Mouse (Mus musculus): Measurements from ENCODE around the gene Slc37a4. TPM values are rescaled to one million over a fixed set of nuclear protein-coding genes. Genes with fewer than 3 reads are reported as not detected.
A peak's percentile ranks its signal among the peaks of the same experiment; 100 is the strongest.

The Slc37a4 gene
- polyA plus RNA-seq, 1 experiment from 2014 or later, result 46.8 TPM

GRCm38 (mm10) chr9:44379862-44380261 is 16.8 kb upstream of the Slc37a4 start:
- Histone ChIP-seq H3K4me3 (replicated peaks; ENCODE audit: low read depth, low read length) (peak overlapping the region; percentile 88), H3K9me3 (ENCODE audit: control insufficient read depth, low read length) (no peaks in the 10 kb centered on the region), H3K27ac (replicated peaks; ENCODE audit: low read depth, low read length) (peak overlapping the region; percentile 85), H3K9ac (replicated peaks; ENCODE audit: low read length) (peak overlapping the region; percentile 91), H3K27me3 (ENCODE audit: control insufficient read depth, insufficient read depth, low read length) (no peaks in the 10 kb centered on the region), H3K4me1 (ENCODE audit: control insufficient read depth, insufficient read depth, low read length) (peaks cover 21% of the 10 kb centered on the region), H3K4me2 (ENCODE audit: low read length) (peak overlapping the region; percentile 95), H3K36me3 (ENCODE audit: control insufficient read depth, insufficient read depth, low read length) (peaks cover 43% of the 10 kb centered on the region)
- no peak for DNase-seq
- 13% methylated on average over 15 of the region's 15 CpGs for WGBS
- peak; percentile 23; the same call in 1 of the 2 replicates for ATAC-seq (ENCODE audit: low FRiP score, low TSS enrichment)

- Histone ChIP-seq H3K27me3 (ENCODE audit: control insufficient read depth, insufficient read depth, low read length) (no peaks in the 10 kb centered on the region), H3K9ac (replicated peaks; ENCODE audit: low read length) (no peak overlapping the region), H3K9me3 (ENCODE audit: control insufficient read depth, low read length) (no peaks in the 10 kb centered on the region), H3K27ac (replicated peaks; ENCODE audit: low read depth, low read length) (no peak overlapping the region), H3K4me1 (ENCODE audit: control insufficient read depth, insufficient read depth, low read length) (peaks cover 9% of the 10 kb centered on the region), H3K4me3 (replicated peaks; ENCODE audit: low read depth, low read length) (no peak overlapping the region), H3K36me3 (ENCODE audit: control insufficient read depth, insufficient read depth, low read length) (peaks cover 90% of the 10 kb centered on the region), H3K4me2 (ENCODE audit: low read length) (no peak overlapping the region)
- no peak for ATAC-seq (ENCODE audit: low FRiP score, low TSS enrichment)
- no peak for DNase-seq
- 94% methylated on average over 13 of the region's 13 CpGs for WGBS
Measured at GRCm38 (mm10) chr9:44384596-44384995, 12.1 kb upstream of the Slc37a4 start.

GRCm38 (mm10) chr9:44387221-44387620 is 9.4 kb upstream of the Slc37a4 start:
- Histone ChIP-seq H3K9me3 (ENCODE audit: control insufficient read depth, low read length) (no peaks in the 10 kb centered on the region), H3K4me3 (replicated peaks; ENCODE audit: low read depth, low read length) (no peak overlapping the region), H3K27ac (replicated peaks; ENCODE audit: low read depth, low read length) (no peak overlapping the region), H3K4me2 (ENCODE audit: low read length) (no peak overlapping the region), H3K36me3 (ENCODE audit: control insufficient read depth, insufficient read depth, low read length) (peaks cover 95% of the 10 kb centered on the region), H3K9ac (replicated peaks; ENCODE audit: low read length) (no peak overlapping the region), H3K4me1 (ENCODE audit: control insufficient read depth, insufficient read depth, low read length) (no peaks in the 10 kb centered on the region), H3K27me3 (ENCODE audit: control insufficient read depth, insufficient read depth, low read length) (no peaks in the 10 kb centered on the region)
- no peak for DNase-seq
- WGBS, result 81% methylated on average over 3 of the region's 3 CpGs
- ATAC-seq (ENCODE audit: low FRiP score, low TSS enrichment), result no peak

GRCm38 (mm10) chr9:44389273-44389672 is 7.4 kb upstream of the Slc37a4 start:
- no peak overlapping the region for H3K4me3 ChIP-seq (replicated peaks; ENCODE audit: low read depth, low read length)
- no peak overlapping the region for H3K4me2 ChIP-seq (ENCODE audit: low read length)
- H3K9ac ChIP-seq (replicated peaks; ENCODE audit: low read length), result no peak overlapping the region
- WGBS, result 61% methylated on average over 8 of the region's 8 CpGs
- DNase-seq (peak; percentile 73), ATAC-seq (ENCODE audit: low FRiP score, low TSS enrichment) (no peak)
- H3K4me1 ChIP-seq (ENCODE audit: control insufficient read depth, insufficient read depth, low read length), result no peaks in the 10 kb centered on the region
- H3K27ac ChIP-seq (replicated peaks; ENCODE audit: low read depth, low read length), result no peak overlapping the region
- no peaks in the 10 kb centered on the region for H3K27me3 ChIP-seq (ENCODE audit: control insufficient read depth, insufficient read depth, low read length)
- H3K36me3 ChIP-seq (ENCODE audit: control insufficient read depth, insufficient read depth, low read length), result peaks cover 78% of the 10 kb centered on the region
- H3K9me3 ChIP-seq (ENCODE audit: control insufficient read depth, low read length), result no peaks in the 10 kb centered on the region

- DNase-seq, result peak; percentile 86
- no peak overlapping the region for H3K4me2 ChIP-seq (ENCODE audit: low read length)
- no peak overlapping the region for H3K4me3 ChIP-seq (replicated peaks; ENCODE audit: low read depth, low read length)
- H3K36me3 ChIP-seq (ENCODE audit: control insufficient read depth, insufficient read depth, low read length), result peaks cover 56% of the 10 kb centered on the region
- no peak overlapping the region for H3K27ac ChIP-seq (replicated peaks; ENCODE audit: low read depth, low read length)
- no peak for ATAC-seq (ENCODE audit: low FRiP score, low TSS enrichment)
- no peaks in the 10 kb centered on the region for H3K9me3 ChIP-seq (ENCODE audit: control insufficient read depth, low read length)
- no peak overlapping the region for H3K9ac ChIP-seq (replicated peaks; ENCODE audit: low read length)
- H3K27me3 ChIP-seq (ENCODE audit: control insufficient read depth, insufficient read depth, low read length), result no peaks in the 10 kb centered on the region
- WGBS, result 34% methylated on average over 4 of the region's 4 CpGs
- H3K4me1 ChIP-seq (ENCODE audit: control insufficient read depth, insufficient read depth, low read length), result no peaks in the 10 kb centered on the region; the same call in 1 of the 2 replicates
Measured at GRCm38 (mm10) chr9:44391466-44391865, 5.2 kb upstream of the Slc37a4 start.

DNA sequence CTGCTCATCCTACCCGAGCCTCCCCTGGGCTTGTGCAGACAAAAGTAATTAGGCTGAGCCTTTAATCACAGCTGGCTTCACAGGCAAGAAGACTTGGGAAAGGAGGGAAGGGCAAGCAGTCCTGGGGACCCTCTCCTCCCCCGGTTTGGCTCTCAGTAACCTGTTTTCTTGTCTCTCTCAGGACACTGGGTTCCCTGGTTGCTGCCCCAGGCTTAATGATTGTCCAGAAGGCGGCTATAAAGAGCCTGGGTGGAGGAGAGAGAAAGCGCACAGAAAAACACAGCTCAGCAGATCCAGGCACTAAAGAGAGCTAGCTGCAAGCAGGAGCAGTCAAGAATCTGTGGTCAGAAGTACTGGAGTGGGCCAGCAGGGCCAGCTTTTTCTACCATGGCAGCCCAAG is 1.4 kb downstream of the Slc37a4 start:
- H3K9me3 ChIP-seq (ENCODE audit: control insufficient read depth, low read length), result no peaks in the 10 kb centered on the region
- peak overlapping the region; percentile 89; the same call in 1 of the 2 replicates for H3K27ac ChIP-seq (replicated peaks; ENCODE audit: low read depth, low read length)
- no peak for ATAC-seq (ENCODE audit: low FRiP score, low TSS enrichment)
- H3K4me3 ChIP-seq (replicated peaks; ENCODE audit: low read depth, low read length), result peak overlapping the region; percentile 71
- peak; percentile 45 for DNase-seq
- 14% methylated on average over 4 of the region's 4 CpGs for WGBS
- no peaks in the 10 kb centered on the region for H3K27me3 ChIP-seq (ENCODE audit: control insufficient read depth, insufficient read depth, low read length)
- H3K4me1 ChIP-seq (ENCODE audit: control insufficient read depth, insufficient read depth, low read length), result peaks cover 14% of the 10 kb centered on the region
- peak overlapping the region; percentile 76; the same call in 1 of the 2 replicates for H3K9ac ChIP-seq (replicated peaks; ENCODE audit: low read length)
- H3K4me2 ChIP-seq (ENCODE audit: low read length), result peak overlapping the region; percentile 96
- H3K36me3 ChIP-seq (ENCODE audit: control insufficient read depth, insufficient read depth, low read length), result peaks cover 43% of the 10 kb centered on the region

- Histone ChIP-seq H3K4me2 (ENCODE audit: low read length) (peak overlapping the region; percentile 96), H3K27ac (replicated peaks; ENCODE audit: low read depth, low read length) (no peak overlapping the region), H3K9me3 (ENCODE audit: control insufficient read depth, low read length) (no peaks in the 10 kb centered on the region), H3K36me3 (ENCODE audit: control insufficient read depth, insufficient read depth, low read length) (peaks cover 48% of the 10 kb centered on the region), H3K27me3 (ENCODE audit: control insufficient read depth, insufficient read depth, low read length) (no peaks in the 10 kb centered on the region), H3K4me1 (ENCODE audit: control insufficient read depth, insufficient read depth, low read length) (peaks cover 14% of the 10 kb centered on the region), H3K4me3 (replicated peaks; ENCODE audit: low read depth, low read length) (peak overlapping the region; percentile 2; the same call in 1 of the 2 replicates), H3K9ac (replicated peaks; ENCODE audit: low read length) (no peak overlapping the region; the same call in 1 of the 2 replicates)
- DNase-seq (no peak), ATAC-seq (ENCODE audit: low FRiP score, low TSS enrichment) (no peak)
- 84% methylated on average over 9 of the region's 9 CpGs for WGBS
Measured at GRCm38 (mm10) chr9:44398551-44398950, 1.9 kb downstream of the Slc37a4 start.

- no peak overlapping the region for H3K9ac ChIP-seq (replicated peaks; ENCODE audit: low read length)
- WGBS, result 86% methylated on average over 13 of the region's 13 CpGs
- H3K27ac ChIP-seq (replicated peaks; ENCODE audit: low read depth, low read length), result no peak overlapping the region
- peaks cover 14% of the 10 kb centered on the region for H3K4me1 ChIP-seq (ENCODE audit: control insufficient read depth, insufficient read depth, low read length)
- DNase-seq (no peak), ATAC-seq (ENCODE audit: low FRiP score, low TSS enrichment) (no peak)
- H3K9me3 ChIP-seq (ENCODE audit: control insufficient read depth, low read length), result no peaks in the 10 kb centered on the region
- no peaks in the 10 kb centered on the region for H3K27me3 ChIP-seq (ENCODE audit: control insufficient read depth, insufficient read depth, low read length)
- peaks cover 55% of the 10 kb centered on the region for H3K36me3 ChIP-seq (ENCODE audit: control insufficient read depth, insufficient read depth, low read length)
- H3K4me3 ChIP-seq (replicated peaks; ENCODE audit: low read depth, low read length), result no peak overlapping the region
- no peak overlapping the region for H3K4me2 ChIP-seq (ENCODE audit: low read length)
Measured at GRCm38 (mm10) chr9:44399114-44399794, 2.6 kb downstream of the Slc37a4 start.

- Histone ChIP-seq H3K36me3 (ENCODE audit: control insufficient read depth, insufficient read depth, low read length) (peaks cover 60% of the 10 kb centered on the region), H3K9me3 (ENCODE audit: control insufficient read depth, low read length) (no peaks in the 10 kb centered on the region), H3K4me1 (ENCODE audit: control insufficient read depth, insufficient read depth, low read length) (peaks cover 14% of the 10 kb centered on the region), H3K4me2 (ENCODE audit: low read length) (no peak overlapping the region), H3K4me3 (replicated peaks; ENCODE audit: low read depth, low read length) (no peak overlapping the region), H3K27ac (replicated peaks; ENCODE audit: low read depth, low read length) (no peak overlapping the region), H3K27me3 (ENCODE audit: control insufficient read depth, insufficient read depth, low read length) (no peaks in the 10 kb centered on the region), H3K9ac (replicated peaks; ENCODE audit: low read length) (no peak overlapping the region)
- DNase-seq (no peak), ATAC-seq (ENCODE audit: low FRiP score, low TSS enrichment) (no peak)
- WGBS, result 92% methylated on average over 6 of the region's 6 CpGs
Measured at GRCm38 (mm10) chr9:44399795-44400114, 3.1 kb downstream of the Slc37a4 start.

Data from midbrain, embryonic 14.5 days (tissue).